Mouse (Mus musculus) c-Kit-negative CD71-positive TER-119-positive erythroid progenitor cells, embryonic 14.5 days (primary cell): ENCODE data around the gene Dapk2.

ENCODE experiments used
- DNase-seq: peaks from one replicate; pipeline ENCODE4 v3.0.0-alpha.2; 2013; ENCODE audit warnings: low read depth, low spot score

Dapk2 gene

DNA sequence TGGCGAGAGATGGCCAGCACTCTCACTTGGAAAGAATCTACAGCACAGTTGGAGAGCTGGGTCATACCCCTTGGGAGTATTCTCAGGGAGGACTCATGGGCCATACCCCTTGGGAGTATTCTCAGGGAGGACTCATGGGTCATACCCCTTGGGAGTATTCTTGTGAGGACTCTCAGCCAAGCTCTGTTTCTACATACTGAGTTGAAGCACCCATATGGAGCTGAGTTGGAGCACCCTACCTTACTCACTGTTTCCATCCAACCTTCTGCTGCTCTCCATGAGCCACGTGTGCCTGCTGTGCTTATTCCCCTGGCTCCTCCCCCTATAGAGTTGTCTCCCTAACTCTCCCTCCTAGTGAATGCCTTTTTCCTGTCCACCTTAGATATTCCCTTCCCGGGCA lies 148.4 kb downstream of the Dapk2 start:
- no peak for DNase-seq

DNA sequence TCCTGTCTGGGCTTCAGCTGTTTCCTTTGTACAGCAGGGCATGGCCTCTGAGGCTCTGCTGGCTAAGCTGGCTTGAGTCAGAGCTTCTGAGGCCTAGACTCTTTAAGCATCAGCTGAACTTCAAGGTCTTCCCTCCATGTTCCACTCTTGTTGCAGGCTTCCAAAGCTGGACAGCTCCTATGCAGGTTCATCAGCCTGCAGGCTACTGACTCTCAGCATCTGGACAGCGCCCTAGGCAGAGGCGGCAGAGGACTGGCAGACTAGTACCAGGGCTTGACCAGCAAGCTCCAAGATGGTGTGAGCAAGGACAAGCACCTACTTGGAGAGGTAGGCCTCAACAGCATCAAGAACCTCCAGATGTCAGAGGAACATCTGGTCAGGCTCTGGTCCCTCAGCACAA lies 149.3 kb downstream of the Dapk2 start:
- DNase-seq = no peak

DNA sequence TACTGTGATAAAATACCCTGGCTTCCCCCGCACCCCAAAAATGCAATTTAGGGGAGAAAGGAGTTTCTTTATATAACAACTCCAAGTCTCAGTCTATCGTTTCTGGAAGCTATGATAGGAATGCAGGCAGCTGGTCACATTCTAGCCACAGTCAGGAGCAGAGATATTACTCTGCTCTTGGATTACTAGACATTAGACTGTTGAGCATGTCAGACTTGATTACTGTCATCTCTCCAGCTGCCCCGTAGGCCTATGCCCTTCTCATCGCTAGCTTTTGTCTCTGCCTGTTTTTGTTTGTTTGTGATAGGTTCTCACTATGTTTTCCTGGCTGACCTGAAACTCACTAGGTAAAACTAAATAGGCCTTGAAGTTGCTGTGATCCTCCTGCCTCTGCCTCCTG lies 150.7 kb downstream of the Dapk2 start:
- no peak for DNase-seq

DNA sequence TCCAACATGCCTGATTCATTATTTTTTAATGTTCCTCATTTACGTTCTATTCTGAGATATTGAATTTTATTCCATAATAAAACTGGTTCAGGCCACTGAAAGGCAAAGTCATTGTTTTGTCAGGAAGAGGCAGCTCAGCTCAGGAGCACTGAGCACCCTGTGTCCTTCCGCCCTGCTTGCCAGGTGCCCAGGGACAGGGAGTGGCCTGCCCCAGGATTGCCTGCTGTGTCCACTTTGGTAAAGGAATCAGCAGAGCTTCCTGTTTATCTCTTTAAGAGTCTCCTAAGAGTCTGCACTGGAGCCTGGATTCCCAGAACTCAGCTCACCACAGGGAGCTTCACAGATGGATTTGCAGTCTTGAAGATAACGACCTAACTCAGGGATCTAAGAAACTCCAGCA lies 153.4 kb downstream of the Dapk2 start:
- no peak for DNase-seq

DNA sequence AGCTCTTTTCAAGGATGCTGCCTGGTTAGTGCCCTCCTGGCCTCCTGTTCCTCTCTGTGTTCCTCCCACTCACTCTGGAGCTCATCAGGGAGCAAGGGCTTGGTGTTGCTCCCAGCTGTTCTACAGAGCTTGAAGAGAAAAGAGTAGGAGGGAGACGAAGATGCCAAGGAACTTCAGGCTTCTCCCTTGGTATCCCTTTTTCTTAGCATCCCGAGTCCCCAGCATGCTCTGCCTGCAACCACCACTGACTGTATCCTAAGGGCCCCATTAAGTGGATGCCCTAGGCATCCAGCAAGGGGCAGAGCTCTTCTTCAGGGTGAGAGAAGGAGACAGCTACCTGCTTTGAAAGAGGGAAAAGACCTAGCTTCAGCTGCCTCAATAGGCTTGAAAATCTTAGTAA lies 158.6 kb downstream of the Dapk2 start:
- DNase-seq = no peak
